Mouse (Mus musculus): ENCODE results near the gene Oxct2b.

DNA sequence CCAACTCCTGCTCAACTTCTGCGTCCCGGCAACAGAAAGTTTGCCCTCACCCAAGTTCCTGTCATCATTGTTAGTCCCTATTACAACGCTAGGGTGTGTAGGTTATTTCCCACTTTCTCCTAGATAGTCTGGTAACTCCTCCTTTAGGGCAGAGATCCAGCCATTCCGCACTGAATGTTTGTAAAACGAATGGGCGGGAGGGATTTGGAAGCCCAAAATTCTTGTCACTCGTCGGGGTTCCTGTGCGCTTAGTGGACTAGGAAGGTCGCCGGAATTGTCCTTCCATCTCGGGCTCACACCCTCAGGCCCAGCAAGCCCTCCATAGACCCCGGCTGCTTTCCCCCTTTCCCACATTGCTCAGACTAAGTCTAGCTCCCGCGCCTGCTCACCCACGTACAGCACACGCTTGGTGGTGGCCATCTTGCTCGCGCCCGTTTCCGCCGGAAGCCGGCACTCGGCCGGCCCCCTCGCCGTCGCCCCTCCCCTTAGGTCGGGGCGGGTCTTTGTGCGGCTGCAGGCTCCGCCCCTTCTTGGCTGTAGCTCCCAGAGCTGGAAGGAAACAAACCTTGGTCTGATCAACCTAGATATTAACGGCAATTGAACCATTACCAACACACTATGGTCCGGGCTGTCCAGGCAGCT lies 23.6 kb downstream of the Oxct2b start, which contains the start of gene Ppie:
- TF ChIP-seq GABPA (IDR thresholded peaks at IDR 0.05; ENCODE audit: low read depth, low read length) (no peak), UBTF (IDR thresholded peaks at IDR 0.05; ENCODE audit: borderline replicate concordance, insufficient read depth, low read depth, low read length) (no peak), SMC3 (IDR thresholded peaks at IDR 0.05; ENCODE audit: low read depth, low read length) (no peak), CTCF (IDR thresholded peaks at IDR 0.05 in 2 of 3, conservative IDR thresholded peaks at IDR 0.05 in 1 of 3; ENCODE audit: control insufficient read depth in 1 of 3, insufficient read depth in 1 of 3, low read depth in 2 of 3, low read length in 3 of 3, poor library complexity in 1 of 3, severe bottlenecking in 1 of 3) (peak in 2 of 3 experiments; percentile 9 to 24; a peak in 2 of 6 replicates), TCF12 (IDR thresholded peaks at IDR 0.05; ENCODE audit: low read depth, low read length) (peak; percentile 71), MAX (IDR thresholded peaks at IDR 0.05; ENCODE audit: low read length) (peak; percentile 68), POLR2AphosphoS5 (IDR thresholded peaks at IDR 0.05; ENCODE audit: borderline replicate concordance, low read depth, low read length) (no peak), CHD2 (IDR thresholded peaks at IDR 0.05; ENCODE audit: low read length) (no peak), POLR2AphosphoS2 (IDR thresholded peaks at IDR 0.05; ENCODE audit: low read length) (peak; percentile 97), POLR2A (IDR thresholded peaks at IDR 0.05; ENCODE audit: control insufficient read depth in 1 of 2, insufficient read depth in 1 of 2, low read depth in 1 of 2, low read length in 2 of 2, poor library complexity in 1 of 2) (peak; percentile 87 to 99), ELF1 (IDR thresholded peaks at IDR 0.05; ENCODE audit: low read depth, low read length) (peak; percentile 55), NELFE (IDR thresholded peaks at IDR 0.05; ENCODE audit: low read depth, low read length) (peak; percentile 98)

All from MEL (cell line).